Mouse (Mus musculus) midbrain, embryonic 11.5 days (tissue): ENCODE results near the gene Tlr3. TPM values are rescaled to one million over a fixed set of nuclear protein-coding genes. Genes with fewer than 3 reads are reported as not detected.
A peak's percentile ranks its signal among the peaks of the same experiment; 100 is the strongest.

Experiments
- ATAC-seq: fragments of 200-750 bp; cut with Nextera tagmentation; 2 replicates; pipeline ENCODE4 v1.8.0; 2017; ENCODE audit warnings: moderate TSS enrichment, moderate library complexity; ENCODE audit not compliant: low FRiP score
- DNase-seq: peaks from one replicate; pipeline ENCODE4 v3.0.0; 2015; ENCODE audit warnings: low spot score; ENCODE audit errors: missing footprints
- H3K27ac ChIP-seq: fragments of 300-500 bp; sonication (generic); 2 replicates; pipeline ENCODE4 v1.5.1; 2014; ENCODE audit warnings: low read depth, low read length
- H3K27me3 ChIP-seq: fragments of 300-500 bp; sonication (generic); 2 replicates; pipeline ENCODE4 v1.6.1; 2014; ENCODE audit warnings: mild to moderate bottlenecking, low read length, moderate library complexity, mixed read lengths; ENCODE audit not compliant: control insufficient read depth, insufficient read depth
- H3K36me3 ChIP-seq: fragments of 300-500 bp; sonication (generic); 2 replicates; pipeline ENCODE4 v1.6.1; 2014; ENCODE audit warnings: mild to moderate bottlenecking, low read length, moderate library complexity, mixed read lengths; ENCODE audit not compliant: control insufficient read depth, insufficient read depth
- H3K4me1 ChIP-seq: fragments of 300-500 bp; sonication (generic); 2 replicates; pipeline ENCODE4 v1.6.1; 2014; ENCODE audit warnings: low read length; ENCODE audit not compliant: control insufficient read depth, insufficient read depth
- H3K4me2 ChIP-seq: fragments of 300-500 bp; sonication (generic); 2 replicates; pipeline ENCODE4 v1.6.1; 2014; ENCODE audit warnings: mild to moderate bottlenecking, moderate library complexity
- H3K4me3 ChIP-seq: fragments of 300-500 bp; sonication (generic); 2 replicates; pipeline ENCODE4 v1.5.1; 2014; ENCODE audit warnings: low read depth, low read length
- H3K9ac ChIP-seq: fragments of 300-500 bp; sonication (generic); 2 replicates; pipeline ENCODE4 v1.6.1; 2014; ENCODE audit warnings: low read length
- H3K9me3 ChIP-seq: fragments of 300-500 bp; sonication (generic); 2 replicates; pipeline ENCODE4 v1.6.1; 2016; ENCODE audit warnings: low read length; ENCODE audit not compliant: control insufficient read depth
- WGBS: fragments of 180-500 bp; shearing (Covaris S2); extraction: QIAGEN DNeasy Blood & Tissue Kit; methylation state at CpG from one replicate; pipeline ENCODE4 v1.1.7; 2014; 5-methylcytosine and 5-hydroxymethylcytosine counted together
- polyA plus RNA-seq: library from polyadenylated mRNA; unstranded; fragments of >200 nt; fragmentation: Nextera tagmentation; extraction: Ambion mirVana; gene quantifications from 2 replicates; pipeline ENCODE4 v1.2.1, GENCODE M21; 2014

Tlr3 gene
- 1.3 and 1.5 TPM in 2 replicates for polyA plus RNA-seq

GRCm38 (mm10) chr8:45410882-45411281 is at the start of gene Tlr3:
TSS of gene Tlr3 (minus strand) at chr8:45411080.
- Histone ChIP-seq H3K27ac (no peak within 1 kb of the TSS), H3K27me3 (no peaks in the 10 kb centered on the region), H3K9me3 (no peaks in the 10 kb centered on the region), H3K9ac (peak within 1 kb of the TSS; percentile 34; the same call in 1 of the 2 replicates), H3K4me3 (peak within 1 kb of the TSS; percentile 16; the same call in 1 of the 2 replicates), H3K4me1 (no peaks in the 10 kb centered on the region), H3K4me2 (peak within 1 kb of the TSS; percentile 46), H3K36me3 (no peaks in the 10 kb centered on the region)
- no peak for ATAC-seq
- no peak for DNase-seq
- 70% methylated on average over 2 of the region's 2 CpGs for WGBS

GRCm38 (mm10) chr8:45457874-45458273 is 47.0 kb upstream of the Tlr3 start:
- no peaks in the 10 kb centered on the region for H3K36me3 ChIP-seq
- no peaks in the 10 kb centered on the region for H3K27me3 ChIP-seq
- ATAC-seq (no peak), DNase-seq (peak; percentile 51)
- H3K9me3 ChIP-seq: no peaks in the 10 kb centered on the region
- H3K27ac ChIP-seq: no peak overlapping the region
- no peak overlapping the region for H3K9ac ChIP-seq
- H3K4me1 ChIP-seq: no peaks in the 10 kb centered on the region
- no peak overlapping the region for H3K4me2 ChIP-seq
- no peak overlapping the region for H3K4me3 ChIP-seq

- Histone ChIP-seq H3K27ac (no peak overlapping the region), H3K4me3 (no peak overlapping the region), H3K9me3 (no peaks in the 10 kb centered on the region), H3K4me2 (no peak overlapping the region), H3K9ac (no peak overlapping the region), H3K4me1 (no peaks in the 10 kb centered on the region), H3K27me3 (no peaks in the 10 kb centered on the region), H3K36me3 (no peaks in the 10 kb centered on the region)
- DNase-seq (peak; percentile 96), ATAC-seq (peak; percentile 66)
- WGBS: 59% methylated on average over 6 of the region's 6 CpGs
Observed at GRCm38 (mm10) chr8:45454426-45454825, 43.5 kb upstream of the Tlr3 start.

GRCm38 (mm10) chr8:45452115-45452514 is 41.2 kb upstream of the Tlr3 start:
- H3K9ac ChIP-seq: no peak overlapping the region
- H3K27ac ChIP-seq: no peak overlapping the region
- no peaks in the 10 kb centered on the region for H3K9me3 ChIP-seq
- no peak for DNase-seq
- H3K4me3 ChIP-seq: no peak overlapping the region
- no peak overlapping the region for H3K4me2 ChIP-seq
- H3K4me1 ChIP-seq: no peaks in the 10 kb centered on the region
- no peak for ATAC-seq
- no peaks in the 10 kb centered on the region for H3K36me3 ChIP-seq
- WGBS: 85% methylated on average over 3 of the region's 3 CpGs
- H3K27me3 ChIP-seq: no peaks in the 10 kb centered on the region

- DNase-seq (no peak), ATAC-seq (no peak)
- Histone ChIP-seq H3K27me3 (no peaks in the 10 kb centered on the region), H3K4me1 (no peaks in the 10 kb centered on the region), H3K4me2 (no peak overlapping the region), H3K9me3 (no peaks in the 10 kb centered on the region), H3K27ac (no peak overlapping the region), H3K9ac (no peak overlapping the region), H3K4me3 (no peak overlapping the region), H3K36me3 (no peaks in the 10 kb centered on the region)
- WGBS: 93% methylated on average over 3 of the region's 3 CpGs
Observed at GRCm38 (mm10) chr8:45448842-45449241, 38.0 kb upstream of the Tlr3 start.

GRCm38 (mm10) chr8:45448257-45448656 is 37.4 kb upstream of the Tlr3 start:
- H3K4me3 ChIP-seq: no peak overlapping the region
- ATAC-seq (no peak), DNase-seq (no peak)
- no peak overlapping the region for H3K9ac ChIP-seq
- H3K27me3 ChIP-seq: no peaks in the 10 kb centered on the region
- H3K9me3 ChIP-seq: no peaks in the 10 kb centered on the region
- 81% methylated on average over 1 of the region's 1 CpGs for WGBS
- no peaks in the 10 kb centered on the region for H3K4me1 ChIP-seq
- H3K4me2 ChIP-seq: no peak overlapping the region
- H3K27ac ChIP-seq: no peak overlapping the region
- H3K36me3 ChIP-seq: no peaks in the 10 kb centered on the region

GRCm38 (mm10) chr8:45438899-45439535 is 28.1 kb upstream of the Tlr3 start:
- Histone ChIP-seq H3K4me3 (no peak overlapping the region), H3K9me3 (no peaks in the 10 kb centered on the region), H3K4me2 (no peak overlapping the region), H3K36me3 (no peaks in the 10 kb centered on the region), H3K27me3 (no peaks in the 10 kb centered on the region), H3K4me1 (no peaks in the 10 kb centered on the region), H3K9ac (no peak overlapping the region), H3K27ac (no peak overlapping the region)
- 8% methylated on average over 5 of the region's 5 CpGs for WGBS
- DNase-seq (peak; percentile 92), ATAC-seq (no peak; the same call in 1 of the 2 replicates)

GRCm38 (mm10) chr8:45420151-45420550 is 9.3 kb upstream of the Tlr3 start:
- Histone ChIP-seq H3K9me3 (no peaks in the 10 kb centered on the region), H3K27ac (no peak overlapping the region), H3K27me3 (no peaks in the 10 kb centered on the region), H3K9ac (no peak overlapping the region), H3K4me2 (no peak overlapping the region), H3K4me3 (no peak overlapping the region), H3K4me1 (no peaks in the 10 kb centered on the region), H3K36me3 (no peaks in the 10 kb centered on the region)
- WGBS: 90% methylated on average over 7 of the region's 7 CpGs
- no peak for ATAC-seq
- peak; percentile 56 for DNase-seq

GRCm38 (mm10) chr8:45414965-45415364 is 4.1 kb upstream of the Tlr3 start:
- H3K4me3 ChIP-seq: no peak overlapping the region
- no peaks in the 10 kb centered on the region for H3K4me1 ChIP-seq
- ATAC-seq (no peak), DNase-seq (no peak)
- no peaks in the 10 kb centered on the region for H3K36me3 ChIP-seq
- no peaks in the 10 kb centered on the region for H3K9me3 ChIP-seq
- no peak overlapping the region for H3K9ac ChIP-seq
- no peak overlapping the region for H3K27ac ChIP-seq
- no peaks in the 10 kb centered on the region for H3K27me3 ChIP-seq
- 83% methylated on average over 7 of the region's 7 CpGs for WGBS
- no peak overlapping the region for H3K4me2 ChIP-seq
